Mouse (Mus musculus) myocyte (in vitro differentiated cells): Measurements from ENCODE around the gene Ankrd36.

Experiments
- CEBPB ChIP-seq: IDR thresholded peaks from 2 replicates; pipeline ENCODE4 v1.6.1; 2011; ENCODE audit warnings: mild to moderate bottlenecking, moderate library complexity; ENCODE audit not compliant: poor library complexity, insufficient read depth, severe bottlenecking
- E2F4 ChIP-seq: IDR thresholded peaks from one replicate; pipeline ENCODE4 v1.6.1; 2011; ENCODE audit warnings: mild to moderate bottlenecking, control low read depth, moderate library complexity; ENCODE audit not compliant: insufficient read depth
- MAX ChIP-seq: IDR thresholded peaks from one replicate; pipeline ENCODE4 v1.6.1; 2011; ENCODE audit warnings: low read depth, mild to moderate bottlenecking, control low read depth
- MYOD1 ChIP-seq, 3 experiments: IDR thresholded peaks; one replicate each; pipeline ENCODE4 v1.6.1; 2011; ENCODE audit warnings: control low read depth in 2 of 3, low read depth in 2 of 3, mild to moderate bottlenecking in 2 of 3, moderate library complexity in 1 of 3; ENCODE audit not compliant: insufficient read length in 2 of 3, control insufficient read depth in 1 of 3
- MYOG ChIP-seq, 3 experiments: IDR thresholded peaks; one replicate each; pipeline ENCODE4 v1.6.1; 2011; ENCODE audit warnings: control low read depth in 2 of 3, low read depth in 2 of 3, mild to moderate bottlenecking in 2 of 3; ENCODE audit not compliant: insufficient read length in 2 of 3, control insufficient read depth in 1 of 3, insufficient read depth in 1 of 3
- POLR2A ChIP-seq: IDR thresholded peaks from one replicate; pipeline ENCODE4 v1.6.1; 2011; ENCODE audit warnings: low read depth, mild to moderate bottlenecking, control low read depth, moderate library complexity; ENCODE audit not compliant: insufficient read length
- POLR2AphosphoS2 ChIP-seq: IDR thresholded peaks from one replicate; pipeline ENCODE4 v1.6.1; 2011; ENCODE audit warnings: low read depth, control low read depth; ENCODE audit not compliant: insufficient read length
- REST ChIP-seq: IDR thresholded peaks from one replicate; pipeline ENCODE4 v1.6.1; 2011; ENCODE audit warnings: mild to moderate bottlenecking, control low read depth, moderate library complexity; ENCODE audit not compliant: insufficient read depth, insufficient read length
- SRF ChIP-seq: IDR thresholded peaks from one replicate; pipeline ENCODE4 v1.6.1; 2011; ENCODE audit warnings: low read depth; ENCODE audit not compliant: control insufficient read depth, insufficient read length
- TCF12 ChIP-seq: IDR thresholded peaks from one replicate; pipeline ENCODE4 v1.6.1; 2011; ENCODE audit warnings: mild to moderate bottlenecking, control low read depth; ENCODE audit not compliant: poor library complexity, insufficient read depth, severe bottlenecking
- USF1 ChIP-seq: IDR thresholded peaks from one replicate; pipeline ENCODE4 v1.6.1; 2011; ENCODE audit warnings: low read depth, mild to moderate bottlenecking, control low read depth, moderate library complexity

GRCm38 (mm10) chr11:5560273-5560672, 9.2 kb upstream of the Ankrd36 start:
- no peak for TF ChIP-seq POLR2A
- TF ChIP-seq E2F4 = no peak
- no peak for TF ChIP-seq TCF12
- TF ChIP-seq REST = no peak
- no peak for TF ChIP-seq USF1
- no peak for TF ChIP-seq MYOG (IDR thresholded peaks at IDR 0.05; ENCODE audit: control insufficient read depth in 1 of 3, insufficient read depth in 1 of 3, insufficient read length in 2 of 3, low read depth in 2 of 3)
- TF ChIP-seq SRF = no peak
- no peak for TF ChIP-seq CEBPB
- no peak for TF ChIP-seq POLR2AphosphoS2
- no peak for TF ChIP-seq MYOD1 (IDR thresholded peaks at IDR 0.05; ENCODE audit: control insufficient read depth in 1 of 3, insufficient read length in 2 of 3, low read depth in 2 of 3)
- no peak for TF ChIP-seq MAX
